Mouse (Mus musculus): ENCODE results near the gene Dnase1l2.

GRCm38 (mm10) chr17:24454756-24455522 is 12.0 kb upstream of the Dnase1l2 start:
- TF ChIP-seq CTCF (IDR thresholded peaks at IDR 0.05) = peak; percentile 43
- no peak for TF ChIP-seq EP300 (IDR thresholded peaks at IDR 0.05)
